Mouse (Mus musculus) megakaryocyte, embryonic 14.5 days (primary cell): ENCODE results near the gene Foxd1.

Experiments used
- FLI1 ChIP-seq: IDR thresholded peaks from 2 replicates; pipeline ENCODE4 v1.6.1; 2012; ENCODE audit warnings: low read length, inconsistent platforms, mixed read lengths
- GATA1 ChIP-seq: IDR thresholded peaks from 3 replicates; pipeline ENCODE4 v1.6.1; 2012; ENCODE audit warnings: mixed read lengths, low read length, inconsistent platforms, borderline replicate concordance

GRCm38 (mm10) chr13:98390771-98391634 is 37.0 kb downstream of the Foxd1 start:
- TF ChIP-seq GATA1, result no peak
- TF ChIP-seq FLI1, result no peak
